Mouse (Mus musculus) MN1 (cell line): ENCODE results near the gene Car5a.

ENCODE experiments used
- DNase-seq: peaks from one replicate; pipeline ENCODE4 v3.0.0-alpha.2; 2016; ENCODE audit warnings: low spot score

The Car5a gene

GRCm38 (mm10) chr8:121934923-121935322 lies 9.8 kb downstream of the Car5a start:
- DNase-seq = no peak

DNA sequence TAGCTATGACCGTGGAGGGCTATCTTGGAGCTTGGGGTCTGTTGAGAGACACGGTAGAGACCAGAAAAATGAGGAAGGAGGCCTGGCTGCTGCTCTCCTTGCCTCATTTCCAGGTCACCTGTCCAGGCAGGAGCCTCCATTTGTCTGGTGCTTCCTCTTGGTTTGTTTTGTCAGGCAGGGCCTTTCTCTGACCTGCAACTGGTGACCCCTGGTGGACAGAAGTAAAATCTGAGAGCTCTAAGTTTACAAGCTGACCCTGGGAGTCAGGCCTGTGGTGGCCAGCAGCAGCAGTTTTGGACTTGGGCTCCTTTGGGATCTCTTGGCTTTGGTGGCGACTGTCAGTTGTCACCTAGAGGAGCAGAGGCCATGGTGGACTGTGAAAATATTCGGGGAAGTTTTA lies 10.2 kb downstream of the Car5a start:
- DNase-seq = peak; percentile 89

- DNase-seq = peak; percentile 50
Observed at GRCm38 (mm10) chr8:121932668-121933520, 11.8 kb downstream of the Car5a start.

- peak; percentile 75 for DNase-seq
Observed at GRCm38 (mm10) chr8:121932026-121932667, 12.6 kb downstream of the Car5a start.

DNA sequence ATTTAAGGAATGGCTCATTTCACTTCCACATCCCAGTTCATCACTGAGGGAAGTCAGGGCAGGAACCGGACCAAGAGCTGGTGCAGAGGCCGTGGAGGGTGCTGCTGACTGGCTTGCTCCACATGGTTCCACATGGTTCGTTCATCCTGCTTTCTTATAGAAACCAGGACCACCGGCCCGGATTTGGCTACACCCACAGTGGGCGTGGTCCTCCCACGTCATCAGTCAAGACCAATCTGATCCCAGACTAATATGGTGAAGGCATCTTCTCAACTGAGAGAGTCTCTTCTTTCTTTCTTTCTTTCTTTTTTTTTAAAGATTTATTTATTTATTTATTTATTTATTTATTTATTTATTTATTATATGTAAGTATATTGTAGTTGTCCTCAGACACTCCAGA lies 13.1 kb downstream of the Car5a start:
- DNase-seq = no peak

- DNase-seq = no peak
Observed at GRCm38 (mm10) chr8:121930047-121930446, 14.7 kb downstream of the Car5a start.

DNA sequence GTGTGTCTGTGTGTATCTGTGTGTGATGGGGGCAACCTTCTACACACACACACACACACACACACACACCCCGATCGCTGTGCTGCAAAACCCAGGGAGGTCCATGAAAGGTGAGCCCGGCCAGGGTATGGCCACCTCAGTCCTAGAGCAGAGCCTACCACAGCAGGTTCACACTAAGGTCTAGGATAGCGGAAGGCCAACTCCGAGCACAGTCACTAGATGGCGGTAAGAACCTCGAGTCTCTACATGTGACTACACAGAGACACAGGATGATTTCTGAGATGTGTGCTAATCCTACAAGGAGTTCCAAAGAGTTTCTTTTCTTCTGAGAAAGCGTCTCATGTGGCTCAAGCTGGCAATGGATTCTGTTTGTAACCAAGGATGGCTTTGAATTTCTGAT lies 17.4 kb downstream of the Car5a start:
- DNase-seq = peak; percentile 84

DNA sequence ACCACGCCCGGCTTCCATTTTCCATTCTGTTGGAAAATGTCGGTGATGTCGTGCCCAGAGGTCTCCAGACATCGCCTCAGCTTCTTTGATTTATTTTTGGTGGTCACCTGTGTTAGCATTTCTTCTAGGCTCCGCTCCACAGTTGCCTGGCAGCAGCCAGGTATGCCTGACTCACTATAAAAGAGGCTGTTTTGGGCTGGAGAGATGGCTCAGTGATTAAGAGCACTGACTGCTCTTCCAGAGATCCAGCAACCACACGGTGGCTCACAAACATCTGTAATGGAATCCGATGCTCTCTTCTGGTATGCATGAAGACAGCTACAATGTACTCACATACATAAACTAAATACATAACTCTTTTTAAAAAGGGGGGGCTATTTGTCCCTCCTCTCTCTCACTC lies 18.4 kb downstream of the Car5a start:
- DNase-seq = peak; percentile 76

GRCm38 (mm10) chr8:121925624-121926023 lies 19.1 kb downstream of the Car5a start:
- peak; percentile 94 for DNase-seq

GRCm38 (mm10) chr8:121924681-121925080 lies 20.0 kb downstream of the Car5a start:
- DNase-seq = no peak

GRCm38 (mm10) chr8:121922101-121922500 lies 22.6 kb downstream of the Car5a start:
- DNase-seq = no peak

GRCm38 (mm10) chr8:121921582-121921981 lies 23.1 kb downstream of the Car5a start:
- DNase-seq = no peak

DNA sequence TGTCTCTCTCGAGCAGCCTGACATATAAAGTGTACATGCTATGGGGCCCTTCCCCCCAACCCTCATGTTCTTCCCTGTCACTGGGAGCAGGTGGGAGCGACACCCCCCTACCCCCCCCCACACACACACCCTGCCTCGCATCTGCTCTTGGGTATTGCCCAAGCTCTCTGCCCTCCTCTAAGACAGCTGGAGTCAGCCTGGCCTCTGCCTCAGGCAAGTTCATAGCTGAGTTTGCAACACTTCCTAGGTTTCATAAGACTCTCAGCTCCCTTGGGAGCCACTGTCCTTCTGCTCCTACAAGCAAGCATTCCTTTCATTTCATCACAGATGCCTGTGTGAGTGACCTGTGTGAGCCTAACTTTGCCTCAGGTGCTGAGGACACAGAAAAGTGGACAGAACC lies 25.0 kb downstream of the Car5a start:
- DNase-seq = no peak

DNA sequence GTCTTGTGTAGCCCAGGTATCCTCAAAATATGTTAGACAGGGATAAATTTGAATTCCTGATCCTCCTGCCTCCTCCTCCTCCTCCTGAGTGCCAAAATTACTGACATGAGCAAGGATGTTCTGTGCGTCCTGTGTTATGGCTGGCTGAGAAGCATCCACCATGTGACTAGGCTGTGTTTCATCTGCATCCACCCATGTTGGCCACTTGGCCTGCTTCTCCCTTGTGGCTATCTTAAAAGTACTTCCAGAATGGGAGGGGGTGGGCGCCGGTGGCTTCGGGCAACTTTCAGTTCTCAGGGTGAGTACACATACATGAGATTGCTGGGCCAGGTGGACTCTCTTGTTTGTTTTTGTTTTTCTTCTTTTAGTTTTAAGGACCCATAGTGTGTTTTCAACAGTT lies 25.5 kb downstream of the Car5a start:
- no peak for DNase-seq

DNA sequence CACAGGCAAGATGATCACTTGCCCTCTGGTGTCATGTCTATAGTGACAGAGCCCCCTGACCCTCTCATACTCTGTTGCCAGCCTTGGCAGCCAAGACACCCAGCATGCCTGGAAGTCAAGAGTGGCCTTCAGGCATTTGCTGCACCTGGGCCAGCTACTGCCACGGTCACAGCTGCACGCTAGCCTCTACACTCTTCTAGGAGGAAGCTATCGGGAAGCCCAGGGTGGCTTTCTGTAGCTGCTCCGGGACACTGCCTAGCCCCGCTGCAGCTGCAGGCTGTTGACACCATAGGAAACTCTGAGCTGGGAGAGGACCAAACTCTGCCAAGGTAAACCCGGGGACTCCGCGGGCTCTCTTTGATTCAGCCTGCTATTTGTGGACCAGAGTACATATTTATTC lies 31.3 kb downstream of the Car5a start:
- no peak for DNase-seq

DNA sequence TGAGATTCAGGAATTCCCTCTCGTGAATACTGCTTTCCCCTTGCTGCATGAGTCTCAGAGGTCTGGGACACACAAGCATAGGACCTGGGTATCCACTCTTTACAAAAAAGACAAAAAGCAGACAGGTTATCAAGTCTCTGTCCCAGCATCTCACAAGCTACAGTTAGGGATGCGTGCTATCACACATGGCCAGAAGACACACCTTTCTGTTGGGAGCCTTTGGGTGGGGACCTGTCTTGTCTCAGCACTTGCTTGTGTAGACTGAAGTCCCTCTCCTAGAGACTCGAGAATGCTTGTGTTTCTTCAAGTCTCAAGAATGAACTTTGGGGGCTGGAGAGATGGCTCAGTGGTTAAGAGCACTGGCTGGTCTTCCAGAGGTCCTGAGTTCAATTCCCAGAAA lies 31.9 kb downstream of the Car5a start:
- DNase-seq = no peak

DNA sequence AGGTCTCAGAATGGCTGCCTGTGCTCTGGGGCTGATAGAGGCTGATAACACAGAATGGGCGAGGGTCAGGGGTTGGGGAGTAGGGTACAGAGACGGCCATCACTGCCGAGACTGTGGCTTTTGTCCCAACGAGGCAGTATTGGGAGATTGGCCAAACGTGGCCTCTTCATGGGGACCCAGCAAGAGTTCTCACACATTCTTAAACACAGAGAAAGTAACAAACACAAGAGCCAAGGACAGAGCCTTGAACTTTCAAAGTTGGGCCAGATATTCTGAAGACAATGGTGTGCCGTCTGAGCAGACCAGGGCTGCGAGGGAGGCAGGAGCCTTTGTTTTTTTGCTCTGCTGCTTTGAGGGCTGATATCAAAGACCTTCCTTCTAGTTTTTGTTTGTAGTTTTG lies 32.7 kb downstream of the Car5a start:
- DNase-seq = no peak

DNA sequence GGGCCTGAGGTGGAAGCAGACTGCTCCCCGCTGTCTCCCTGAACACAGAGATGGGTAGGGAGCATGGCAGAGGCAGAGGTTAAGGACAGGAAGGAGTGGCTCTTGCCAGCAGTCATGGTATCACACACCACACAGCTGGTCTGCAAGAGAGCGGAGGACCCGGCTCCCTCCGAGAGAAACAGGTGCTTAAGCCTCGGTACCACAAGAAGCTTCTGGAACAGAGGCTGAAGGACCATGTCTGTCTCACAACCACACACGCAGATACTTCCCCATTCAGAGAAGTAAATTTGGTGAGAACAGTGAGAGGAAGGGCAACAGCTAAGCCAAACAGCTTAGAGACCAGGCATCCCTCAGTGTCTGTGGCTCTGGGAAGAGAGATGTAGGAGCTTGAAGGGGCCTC lies 33.3 kb downstream of the Car5a start:
- no peak for DNase-seq

DNA sequence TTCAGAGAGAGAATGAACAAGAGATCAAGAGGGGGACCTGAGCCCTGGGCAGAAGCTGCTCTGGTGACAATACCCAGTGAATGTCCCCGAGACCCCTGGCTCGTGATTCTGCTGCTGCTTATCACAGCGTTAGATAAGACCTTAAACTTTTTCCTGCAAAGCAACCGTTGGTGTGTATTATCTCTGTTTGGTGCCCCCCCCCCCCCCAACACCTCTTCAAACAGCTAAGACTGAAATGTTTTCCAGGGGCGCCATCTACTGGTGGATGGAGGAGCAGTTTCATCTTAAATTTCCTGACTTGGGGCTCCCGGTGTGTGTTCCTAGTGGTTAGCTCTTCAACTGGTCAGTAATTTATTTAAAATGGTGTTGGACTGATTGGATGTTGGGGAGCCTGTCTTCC lies 35.0 kb downstream of the Car5a start:
- peak; percentile 93 for DNase-seq

DNA sequence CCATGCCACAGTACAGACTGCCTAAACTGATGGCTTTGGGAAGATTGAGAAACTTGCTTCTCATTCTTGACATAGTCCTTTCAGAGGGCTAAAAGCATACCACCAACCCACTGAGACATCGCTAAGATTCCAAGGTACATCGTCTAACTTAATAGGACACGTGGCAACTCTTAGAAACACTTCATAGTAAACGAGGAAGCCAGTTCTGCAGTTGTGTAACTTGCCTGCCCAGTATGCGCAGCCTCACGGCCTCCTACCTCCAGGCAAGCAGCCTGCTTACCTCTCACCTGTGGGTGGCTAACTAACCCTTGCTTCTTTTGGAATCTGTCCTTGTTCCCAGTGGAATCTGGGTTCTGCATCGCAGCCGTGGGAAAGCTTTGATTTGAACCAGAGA lies 35.6 kb downstream of the Car5a start:
- no peak for DNase-seq

DNA sequence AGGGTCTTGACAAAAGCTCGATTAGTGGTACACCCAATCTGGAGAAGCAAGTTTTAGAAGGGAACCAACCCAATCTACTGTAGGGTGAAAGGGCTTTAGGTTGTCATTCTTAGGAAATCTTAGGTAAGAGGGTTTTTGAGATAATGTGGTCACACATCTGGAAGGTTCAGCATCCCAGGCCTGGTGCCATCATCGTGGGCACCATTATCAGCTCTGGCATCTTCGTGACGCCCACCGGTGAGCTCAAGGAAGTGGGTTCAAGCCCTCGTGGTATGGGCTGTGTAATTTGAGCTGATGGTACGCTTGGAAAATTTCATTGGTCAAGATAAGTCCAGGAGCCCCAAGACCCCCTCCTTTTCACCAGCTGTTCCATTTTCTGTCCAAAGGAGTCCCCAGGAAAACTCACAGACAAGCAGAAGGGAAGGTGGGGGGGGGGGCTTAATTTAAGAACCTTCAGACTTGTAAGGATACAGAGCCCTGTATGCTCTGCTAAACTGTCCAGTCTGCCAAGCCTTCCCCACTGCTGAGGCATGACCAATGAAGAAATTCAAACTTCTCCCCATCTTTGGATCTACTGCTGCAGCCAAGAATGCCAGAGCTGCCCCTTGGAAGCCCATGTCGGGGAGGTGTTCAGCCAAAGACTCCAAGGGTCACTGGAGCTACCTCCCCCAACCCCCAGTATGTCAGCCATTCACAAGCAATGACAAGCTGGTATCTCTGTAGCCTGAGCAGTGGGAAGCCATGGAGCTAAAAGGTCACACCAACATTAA lies 36.1 kb downstream of the Car5a start:
- DNase-seq = peak; percentile 51

DNA sequence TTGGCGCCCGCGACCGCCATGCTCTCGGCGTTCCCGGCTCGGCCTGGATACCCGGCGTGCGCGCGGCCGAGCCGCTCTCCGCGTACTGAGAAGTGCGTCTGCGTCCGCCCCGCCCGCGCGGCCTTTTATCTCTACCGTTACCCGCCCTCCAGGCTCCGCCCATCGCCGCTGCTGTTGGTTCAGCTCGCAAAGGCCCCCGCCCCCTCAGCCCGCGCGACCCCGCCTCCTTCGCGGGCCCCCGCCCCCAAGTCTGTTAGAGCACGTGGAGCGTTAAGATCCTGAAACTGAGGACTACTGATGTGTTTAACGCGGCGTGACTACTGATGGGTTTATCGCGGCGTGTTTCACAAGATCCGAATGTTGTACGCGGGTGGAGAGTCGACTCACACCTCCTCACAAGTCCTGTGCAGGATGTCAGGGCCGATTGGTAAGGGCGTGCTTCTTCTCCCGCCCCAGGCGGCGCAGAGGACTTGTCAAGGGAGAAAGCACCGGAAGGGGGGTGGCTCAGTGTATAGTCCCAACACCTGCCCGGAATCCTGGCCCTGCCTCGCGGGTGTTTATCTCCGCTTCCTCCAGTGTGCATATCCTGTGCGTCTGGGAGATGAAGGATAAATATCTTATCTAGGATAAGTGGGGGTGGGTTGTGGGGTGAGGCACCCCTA lies 37.0 kb downstream of the Car5a start, which contains the start of gene Slc7a5:
Gene Slc7a5 (minus strand): TSS at position 108 of the 662 bp plus-strand sequence.
- DNase-seq = peak; percentile 97
